Mouse (Mus musculus): ENCODE measurements at regions not wholly inside any gene's neighbourhood (a gene's known extent, or its start where the extent isn't known, plus 50 kb on each side); places are given as distances from the start of the nearest gene placed in this dataset.

GRCm38 (mm10) chr14:102516765-102517164 lies 465.7 kb downstream of the Kctd12 start:
- no peak for ATAC-seq
- no peak overlapping the region for H3K27ac ChIP-seq
- no peak overlapping the region for H3K9ac ChIP-seq
- H3K27me3 ChIP-seq (replicated peaks), result no peaks in the 10 kb centered on the region
- no peak overlapping the region for H3K4me2 ChIP-seq (replicated peaks)
- 64% methylated on average over 2 of the region's 2 CpGs for WGBS
- no peaks in the 10 kb centered on the region for H3K4me1 ChIP-seq (replicated peaks)
- H3K4me3 ChIP-seq (replicated peaks), result no peak overlapping the region
- H3K36me3 ChIP-seq, result no peaks in the 10 kb centered on the region
- no peaks in the 10 kb centered on the region for H3K9me3 ChIP-seq

- WGBS, result 38% methylated on average over 2 of the region's 2 CpGs
- ATAC-seq, result no peak
Measured at GRCm38 (mm10) chr14:102514527-102514926, 467.9 kb downstream of the Kctd12 start.

GRCm38 (mm10) chr14:102512651-102513050 lies 469.8 kb downstream of the Kctd12 start:
- WGBS, result 36% methylated on average over 3 of the region's 3 CpGs
- no peak overlapping the region for H3K4me2 ChIP-seq (replicated peaks)
- H3K9me3 ChIP-seq, result no peaks in the 10 kb centered on the region
- H3K27ac ChIP-seq, result no peak overlapping the region
- no peak overlapping the region for H3K4me3 ChIP-seq (replicated peaks)
- H3K27me3 ChIP-seq (replicated peaks), result no peaks in the 10 kb centered on the region
- no peak for ATAC-seq
- no peaks in the 10 kb centered on the region for H3K36me3 ChIP-seq
- H3K9ac ChIP-seq, result no peak overlapping the region
- no peaks in the 10 kb centered on the region for H3K4me1 ChIP-seq (replicated peaks)

More at GRCm38 (mm10) chr14:102514527-102514926, 467.9 kb downstream of the Kctd12 start:
- Histone ChIP-seq H3K9ac (no peak overlapping the region), H3K27me3 (replicated peaks) (no peaks in the 10 kb centered on the region), H3K4me2 (replicated peaks) (no peak overlapping the region), H3K9me3 (no peaks in the 10 kb centered on the region), H3K27ac (no peak overlapping the region), H3K4me3 (replicated peaks) (no peak overlapping the region), H3K36me3 (no peaks in the 10 kb centered on the region), H3K4me1 (replicated peaks) (no peaks in the 10 kb centered on the region)

- Histone ChIP-seq H3K36me3 (no peaks in the 10 kb centered on the region), H3K4me1 (replicated peaks) (no peaks in the 10 kb centered on the region), H3K4me3 (replicated peaks) (no peak overlapping the region), H3K27ac (no peak overlapping the region), H3K4me2 (replicated peaks) (no peak overlapping the region), H3K27me3 (replicated peaks) (no peaks in the 10 kb centered on the region), H3K9me3 (no peaks in the 10 kb centered on the region), H3K9ac (no peak overlapping the region)
- 69% methylated on average over 7 of the region's 7 CpGs for WGBS
- no peak for ATAC-seq
Measured at GRCm38 (mm10) chr14:102511691-102512383, 470.6 kb downstream of the Kctd12 start.

GRCm38 (mm10) chr14:102510387-102510786 lies 472.1 kb downstream of the Kctd12 start:
- no peak overlapping the region for H3K4me3 ChIP-seq (replicated peaks)
- no peaks in the 10 kb centered on the region for H3K27me3 ChIP-seq (replicated peaks)
- no peaks in the 10 kb centered on the region for H3K4me1 ChIP-seq (replicated peaks)
- WGBS, result 32% methylated on average over 4 of the region's 4 CpGs
- H3K27ac ChIP-seq, result no peak overlapping the region
- H3K4me2 ChIP-seq (replicated peaks), result no peak overlapping the region
- no peaks in the 10 kb centered on the region for H3K9me3 ChIP-seq
- H3K9ac ChIP-seq, result no peak overlapping the region
- no peaks in the 10 kb centered on the region for H3K36me3 ChIP-seq
- no peak for ATAC-seq

- WGBS, result 76% methylated on average over 3 of the region's 3 CpGs
- ATAC-seq, result no peak
- Histone ChIP-seq H3K4me3 (replicated peaks) (no peak overlapping the region), H3K27me3 (replicated peaks) (no peaks in the 10 kb centered on the region), H3K9me3 (no peaks in the 10 kb centered on the region), H3K4me2 (replicated peaks) (no peak overlapping the region), H3K27ac (no peak overlapping the region), H3K36me3 (no peaks in the 10 kb centered on the region), H3K4me1 (replicated peaks) (no peaks in the 10 kb centered on the region), H3K9ac (no peak overlapping the region)
Measured at GRCm38 (mm10) chr14:102505696-102506321, 476.6 kb downstream of the Kctd12 start.

GRCm38 (mm10) chr14:102497179-102497578 lies 485.3 kb downstream of the Kctd12 start:
- Histone ChIP-seq H3K9me3 (no peaks in the 10 kb centered on the region), H3K4me3 (replicated peaks) (no peak overlapping the region), H3K4me1 (replicated peaks) (no peaks in the 10 kb centered on the region), H3K36me3 (no peaks in the 10 kb centered on the region), H3K27me3 (replicated peaks) (no peaks in the 10 kb centered on the region), H3K4me2 (replicated peaks) (no peak overlapping the region), H3K27ac (no peak overlapping the region), H3K9ac (no peak overlapping the region)
- ATAC-seq, result no peak
- 83% methylated on average over 1 of the region's 1 CpGs for WGBS

- no peak overlapping the region for H3K27ac ChIP-seq
- no peak overlapping the region for H3K4me2 ChIP-seq (replicated peaks)
- WGBS, result 67% methylated on average over 2 of the region's 2 CpGs
Measured at GRCm38 (mm10) chr14:102492376-102492775, 490.1 kb downstream of the Kctd12 start.

GRCm38 (mm10) chr14:102491205-102491604 lies 491.2 kb downstream of the Kctd12 start:
- Histone ChIP-seq H3K27me3 (replicated peaks) (no peaks in the 10 kb centered on the region), H3K9me3 (no peaks in the 10 kb centered on the region), H3K4me2 (replicated peaks) (no peak overlapping the region), H3K36me3 (no peaks in the 10 kb centered on the region), H3K4me3 (replicated peaks) (no peak overlapping the region), H3K9ac (no peak overlapping the region), H3K4me1 (replicated peaks) (no peaks in the 10 kb centered on the region), H3K27ac (no peak overlapping the region)
- WGBS, result 98% methylated on average over 1 of the region's 1 CpGs
- ATAC-seq, result no peak

More at GRCm38 (mm10) chr14:102492376-102492775, 490.1 kb downstream of the Kctd12 start:
- H3K27me3 ChIP-seq (replicated peaks), result no peaks in the 10 kb centered on the region
- H3K9ac ChIP-seq, result no peak overlapping the region
- no peak overlapping the region for H3K4me3 ChIP-seq (replicated peaks)
- H3K36me3 ChIP-seq, result no peaks in the 10 kb centered on the region
- H3K9me3 ChIP-seq, result no peaks in the 10 kb centered on the region
- ATAC-seq, result no peak
- H3K4me1 ChIP-seq (replicated peaks), result no peaks in the 10 kb centered on the region

GRCm38 (mm10) chr14:102477162-102477561 lies 505.3 kb downstream of the Kctd12 start:
- Histone ChIP-seq H3K27ac (no peak overlapping the region), H3K4me3 (replicated peaks) (no peak overlapping the region), H3K27me3 (replicated peaks) (no peaks in the 10 kb centered on the region), H3K9ac (no peak overlapping the region), H3K4me2 (replicated peaks) (no peak overlapping the region), H3K9me3 (no peaks in the 10 kb centered on the region), H3K36me3 (no peaks in the 10 kb centered on the region), H3K4me1 (replicated peaks) (no peaks in the 10 kb centered on the region)
- ATAC-seq, result no peak
- WGBS, result 90% methylated on average over 2 of the region's 2 CpGs

GRCm38 (mm10) chr14:102469326-102469725 lies 513.1 kb downstream of the Kctd12 start:
- H3K27ac ChIP-seq, result no peak overlapping the region
- H3K36me3 ChIP-seq, result no peaks in the 10 kb centered on the region
- H3K27me3 ChIP-seq (replicated peaks), result no peaks in the 10 kb centered on the region
- H3K9me3 ChIP-seq, result no peaks in the 10 kb centered on the region
- H3K4me3 ChIP-seq (replicated peaks), result no peak overlapping the region
- no peak overlapping the region for H3K4me2 ChIP-seq (replicated peaks)
- ATAC-seq, result no peak
- no peaks in the 10 kb centered on the region for H3K4me1 ChIP-seq (replicated peaks)
- no peak overlapping the region for H3K9ac ChIP-seq
- WGBS, result 63% methylated on average over 4 of the region's 4 CpGs

GRCm38 (mm10) chr14:102461001-102461400 lies 521.4 kb downstream of the Kctd12 start:
- no peak overlapping the region for H3K27ac ChIP-seq
- H3K9ac ChIP-seq, result no peak overlapping the region
- H3K36me3 ChIP-seq, result no peaks in the 10 kb centered on the region
- no peaks in the 10 kb centered on the region for H3K4me1 ChIP-seq (replicated peaks)
- no peak for ATAC-seq
- H3K27me3 ChIP-seq (replicated peaks), result no peaks in the 10 kb centered on the region
- no peaks in the 10 kb centered on the region for H3K9me3 ChIP-seq
- 85% methylated on average over 1 of the region's 1 CpGs for WGBS
- no peak overlapping the region for H3K4me3 ChIP-seq (replicated peaks)
- H3K4me2 ChIP-seq (replicated peaks), result no peak overlapping the region

- Histone ChIP-seq H3K4me1 (replicated peaks) (no peaks in the 10 kb centered on the region), H3K36me3 (no peaks in the 10 kb centered on the region), H3K9me3 (no peaks in the 10 kb centered on the region), H3K9ac (no peak overlapping the region), H3K27me3 (replicated peaks) (no peaks in the 10 kb centered on the region), H3K4me2 (replicated peaks) (no peak overlapping the region), H3K27ac (no peak overlapping the region), H3K4me3 (replicated peaks) (no peak overlapping the region)
- ATAC-seq, result no peak
- WGBS, result 85% methylated on average over 2 of the region's 2 CpGs
Measured at GRCm38 (mm10) chr14:102439738-102440137, 542.7 kb downstream of the Kctd12 start.

Data from intestine, embryonic 15.5 days (tissue).